Mouse (Mus musculus): ENCODE measurements around the gene S100a16. TPM values are rescaled to one million over a fixed set of nuclear protein-coding genes. Genes with fewer than 3 reads are reported as not detected.
A peak's percentile ranks its signal among the peaks of the same experiment; 100 is the strongest.

S100a16 gene
- total RNA-seq (2014; rRNA removed) (38.0 and 40.7 TPM in 2 replicates), polyA plus RNA-seq (2012; rRNA removed) (40.1 and 55.0 TPM in 2 replicates)

GRCm38 (mm10) chr3:90537141-90537904 is at the start of gene S100a16:
Gene S100a16 (plus strand): TSS chr3:90537254.
- 25% methylated on average over 10 of the region's 10 CpGs for WGBS
- H3K9ac ChIP-seq (ENCODE audit: low read depth, low read length) = peak within 1 kb of the TSS; percentile 61
- peak within 1 kb of the TSS; percentile 63 for H3K4me3 ChIP-seq (ENCODE audit: insufficient read depth, low read depth, low read length)
- H3K27ac ChIP-seq (replicated peaks; ENCODE audit: insufficient read depth, low read depth, low read length) = peak within 1 kb of the TSS; percentile 73
- no peak for TF ChIP-seq CTCF (IDR thresholded peaks at IDR 0.05; ENCODE audit: low read depth, low read length)
- peak; percentile 54; the same call in 1 of the 2 replicates for TF ChIP-seq POLR2A (IDR thresholded peaks at IDR 0.05; ENCODE audit: extremely low read depth, insufficient read depth, low read length)
- peaks cover 5% of the 10 kb centered on the region; the same call in 1 of the 2 replicates for H3K79me2 ChIP-seq (ENCODE audit: control insufficient read depth, insufficient read depth, low read length)
- peaks cover 7% of the 10 kb centered on the region for H3K4me1 ChIP-seq (ENCODE audit: control insufficient read depth, insufficient read depth, low read length)
- peak; percentile 89 for DNase-seq (ENCODE audit: extremely low read depth, low read depth, low spot score)
- peaks cover under 1% of the 10 kb centered on the region for H3K36me3 ChIP-seq (ENCODE audit: control insufficient read depth, insufficient read depth, low read length)
- no peaks in the 10 kb centered on the region for H3K27me3 ChIP-seq (ENCODE audit: control insufficient read depth, insufficient read depth, low read length)

GRCm38 (mm10) chr3:90488576-90488975 is 48.5 kb upstream of the S100a16 start:
- TF ChIP-seq CTCF (IDR thresholded peaks at IDR 0.05; ENCODE audit: low read depth, low read length) (no peak), POLR2A (IDR thresholded peaks at IDR 0.05; ENCODE audit: extremely low read depth, insufficient read depth, low read length) (no peak)
- WGBS = 89% methylated on average over 6 of the region's 6 CpGs
- no peaks in the 10 kb centered on the region for H3K27me3 ChIP-seq (ENCODE audit: control insufficient read depth, insufficient read depth, low read length)
- H3K27ac ChIP-seq (replicated peaks; ENCODE audit: insufficient read depth, low read depth, low read length) = no peak overlapping the region
- peaks cover 5% of the 10 kb centered on the region; the same call in 1 of the 2 replicates for H3K79me2 ChIP-seq (ENCODE audit: control insufficient read depth, insufficient read depth, low read length)
- H3K4me1 ChIP-seq (ENCODE audit: control insufficient read depth, insufficient read depth, low read length) = peaks cover 9% of the 10 kb centered on the region
- H3K4me3 ChIP-seq (ENCODE audit: insufficient read depth, low read depth, low read length) = no peak overlapping the region
- peaks cover 36% of the 10 kb centered on the region for H3K36me3 ChIP-seq (ENCODE audit: control insufficient read depth, insufficient read depth, low read length)
- H3K9ac ChIP-seq (ENCODE audit: low read depth, low read length) = no peak overlapping the region
- no peak for DNase-seq (ENCODE audit: extremely low read depth, low read depth, low spot score)

GRCm38 (mm10) chr3:90490696-90491256 is 46.3 kb upstream of the S100a16 start, which contains the start of gene Snapin:
Gene Snapin (minus strand): TSS chr3:90491033.
- TF ChIP-seq CTCF (IDR thresholded peaks at IDR 0.05; ENCODE audit: low read depth, low read length) (peak; percentile 89), POLR2A (IDR thresholded peaks at IDR 0.05; ENCODE audit: extremely low read depth, insufficient read depth, low read length) (peak; percentile 63; the same call in 1 of the 2 replicates)
- Histone ChIP-seq H3K27me3 (ENCODE audit: control insufficient read depth, insufficient read depth, low read length) (no peaks in the 10 kb centered on the region), H3K27ac (replicated peaks; ENCODE audit: insufficient read depth, low read depth, low read length) (peak within 1 kb of the TSS; percentile 70), H3K36me3 (ENCODE audit: control insufficient read depth, insufficient read depth, low read length) (peaks cover 25% of the 10 kb centered on the region), H3K4me1 (ENCODE audit: control insufficient read depth, insufficient read depth, low read length) (peaks cover 17% of the 10 kb centered on the region), H3K79me2 (ENCODE audit: control insufficient read depth, insufficient read depth, low read length) (peaks cover 5% of the 10 kb centered on the region; the same call in 1 of the 2 replicates), H3K4me3 (ENCODE audit: insufficient read depth, low read depth, low read length) (peak within 1 kb of the TSS; percentile 67), H3K9ac (ENCODE audit: low read depth, low read length) (peak within 1 kb of the TSS; percentile 75)
- DNase-seq (ENCODE audit: extremely low read depth, low read depth, low spot score) = peak; percentile 88
- under 1% methylated on average over 37 of the region's 37 CpGs for WGBS

GRCm38 (mm10) chr3:90491350-90491749 is 45.7 kb upstream of the S100a16 start:
- Histone ChIP-seq H3K9ac (ENCODE audit: low read depth, low read length) (no peak overlapping the region), H3K27ac (replicated peaks; ENCODE audit: insufficient read depth, low read depth, low read length) (no peak overlapping the region), H3K4me1 (ENCODE audit: control insufficient read depth, insufficient read depth, low read length) (peaks cover 17% of the 10 kb centered on the region), H3K27me3 (ENCODE audit: control insufficient read depth, insufficient read depth, low read length) (no peaks in the 10 kb centered on the region), H3K36me3 (ENCODE audit: control insufficient read depth, insufficient read depth, low read length) (peaks cover 22% of the 10 kb centered on the region), H3K4me3 (ENCODE audit: insufficient read depth, low read depth, low read length) (no peak overlapping the region), H3K79me2 (ENCODE audit: control insufficient read depth, insufficient read depth, low read length) (peaks cover 5% of the 10 kb centered on the region; the same call in 1 of the 2 replicates)
- 30% methylated on average over 2 of the region's 2 CpGs for WGBS
- DNase-seq (ENCODE audit: extremely low read depth, low read depth, low spot score) = peak; percentile 47
- no peak for TF ChIP-seq CTCF (IDR thresholded peaks at IDR 0.05; ENCODE audit: low read depth, low read length)
- no peak for TF ChIP-seq POLR2A (IDR thresholded peaks at IDR 0.05; ENCODE audit: extremely low read depth, insufficient read depth, low read length)

GRCm38 (mm10) chr3:90493831-90494540 is 43.1 kb upstream of the S100a16 start:
- no peaks in the 10 kb centered on the region for H3K27me3 ChIP-seq (ENCODE audit: control insufficient read depth, insufficient read depth, low read length)
- WGBS = 24% methylated on average over 4 of the region's 4 CpGs
- H3K36me3 ChIP-seq (ENCODE audit: control insufficient read depth, insufficient read depth, low read length) = peaks cover 28% of the 10 kb centered on the region
- peak overlapping the region; percentile 56 for H3K27ac ChIP-seq (replicated peaks; ENCODE audit: insufficient read depth, low read depth, low read length)
- peak; percentile 97 for DNase-seq (ENCODE audit: extremely low read depth, low read depth, low spot score)
- H3K4me1 ChIP-seq (ENCODE audit: control insufficient read depth, insufficient read depth, low read length) = peaks cover 16% of the 10 kb centered on the region
- peaks cover 5% of the 10 kb centered on the region; the same call in 1 of the 2 replicates for H3K79me2 ChIP-seq (ENCODE audit: control insufficient read depth, insufficient read depth, low read length)
- no peak overlapping the region for H3K9ac ChIP-seq (ENCODE audit: low read depth, low read length)
- TF ChIP-seq POLR2A (IDR thresholded peaks at IDR 0.05; ENCODE audit: extremely low read depth, insufficient read depth, low read length) = no peak
- no peak for TF ChIP-seq CTCF (IDR thresholded peaks at IDR 0.05; ENCODE audit: low read depth, low read length)
- no peak overlapping the region for H3K4me3 ChIP-seq (ENCODE audit: insufficient read depth, low read depth, low read length)
